ENCODE assay signal across 8 mouse cellular contexts in the genomic region with DNA sequence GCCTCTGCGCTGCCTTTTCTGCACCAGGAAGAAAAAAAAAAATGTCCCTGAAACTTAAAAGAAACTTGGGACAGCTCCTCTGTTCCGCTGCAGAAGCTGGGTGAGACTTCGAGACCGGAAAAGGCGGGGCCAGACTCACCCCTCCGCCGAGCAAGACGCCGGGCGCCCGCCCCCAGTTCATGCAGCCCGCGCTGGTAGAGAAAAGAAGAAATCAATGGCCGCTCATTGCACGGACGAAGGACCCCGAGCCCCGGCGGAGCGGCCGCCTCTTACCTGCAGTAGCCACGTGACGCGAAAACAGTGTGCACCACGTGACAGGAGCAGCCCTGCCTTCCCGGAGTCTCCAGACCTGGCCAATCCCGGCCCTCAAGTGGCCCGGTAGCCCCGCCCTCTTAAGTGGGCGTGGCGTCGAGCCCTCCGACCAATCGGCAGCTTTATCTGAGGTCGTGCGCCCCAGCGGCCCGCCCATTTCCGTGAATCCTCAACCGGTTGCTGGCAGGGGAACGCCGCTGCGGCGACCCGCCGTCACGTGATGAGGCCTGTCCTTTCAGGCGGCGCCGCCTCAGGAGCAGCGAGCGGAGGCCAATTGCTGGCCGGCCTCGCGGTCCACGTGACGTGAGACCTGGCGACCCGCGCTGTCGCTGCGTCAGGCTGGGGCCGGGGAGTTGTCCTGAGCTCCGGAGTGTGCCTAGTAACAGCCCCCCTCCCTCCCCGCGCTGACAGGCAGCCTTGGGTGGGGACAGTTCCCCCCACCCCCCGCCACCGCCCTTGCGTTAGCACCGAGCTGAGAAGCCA. TPM values are rescaled to one million over a fixed set of nuclear protein-coding genes. Genes with fewer than 3 reads are reported as not detected.
DNase-seq lines count a peak whose midpoint lies in the region; ATAC-seq and TF ChIP-seq lines count a peak whose summit lies in the region.

Gene Cuta, minus strand, starts transcription at position 392 of the 795 bp plus-strand sequence.

- under 1% methylated on average over 70 of the region's 70 CpGs for WGBS in cerebellum, adult 2 months
- WGBS in forebrain, postnatal 0 days = 2% methylated on average over 69 of the region's 70 CpGs
- WGBS in lung, embryonic 15.5 days = under 1% methylated on average over 69 of the region's 70 CpGs

- peaks cover 0 to 9% of the 10 kb centered on the region in 2 experiments; a peak in 2 of 4 replicates for H3K36me3 ChIP-seq in MEL (ENCODE audit: control insufficient read depth in 1 of 2, insufficient read depth in 2 of 2, low read length in 2 of 2)
- peaks cover 25% of the 10 kb centered on the region for H3K36me3 ChIP-seq in forebrain, postnatal 0 days (ENCODE audit: insufficient read depth)
- H3K36me3 ChIP-seq in lung, embryonic 15.5 days = peaks cover 20% of the 10 kb centered on the region

- peak within 1 kb of the TSS; percentile 92 for H3K9ac ChIP-seq in MEL (ENCODE audit: control insufficient read depth, low read depth, low read length, poor library complexity, severe bottlenecking)
- H3K9ac ChIP-seq in forebrain, postnatal 0 days = peak within 1 kb of the TSS; percentile 64
- H3K9ac ChIP-seq in lung, embryonic 15.5 days = peak within 1 kb of the TSS; percentile 71

- H3K79me2 ChIP-seq in MEL (ENCODE audit: control insufficient read depth, insufficient read depth, low read length, poor library complexity) = peaks cover 28% of the 10 kb centered on the region

- no peak for TF ChIP-seq EP300 in MEL (IDR thresholded peaks at IDR 0.05; ENCODE audit: low read depth in 1 of 2, low read length in 2 of 2)

- H3K27me3 ChIP-seq in MEL (ENCODE audit: control insufficient read depth in 1 of 2, insufficient read depth in 2 of 2, low read length in 2 of 2) = no peaks in the 10 kb centered on the region
- no peaks in the 10 kb centered on the region for H3K27me3 ChIP-seq in cerebellum, adult 2 months (ENCODE audit: control insufficient read depth, insufficient read depth, low read length)
- H3K27me3 ChIP-seq in forebrain, postnatal 0 days (ENCODE audit: insufficient read depth, low read length) = no peaks in the 10 kb centered on the region
- H3K27me3 ChIP-seq in lung, embryonic 15.5 days = no peaks in the 10 kb centered on the region

- TF ChIP-seq CTCF in MEL (IDR thresholded peaks at IDR 0.05 in 2 of 3, conservative IDR thresholded peaks at IDR 0.05 in 1 of 3; ENCODE audit: control insufficient read depth in 1 of 3, insufficient read depth in 1 of 3, low read depth in 2 of 3, low read length in 3 of 3, poor library complexity in 1 of 3, severe bottlenecking in 1 of 3) = no peak
- no peak for TF ChIP-seq CTCF in cerebellum, adult 2 months (IDR thresholded peaks at IDR 0.05; ENCODE audit: borderline replicate concordance, insufficient read depth, low read depth, low read length)
- no peak for TF ChIP-seq CTCF in forebrain, postnatal 0 days (IDR thresholded peaks at IDR 0.05; ENCODE audit: low read depth)

- TF ChIP-seq POLR2A in MEL (IDR thresholded peaks at IDR 0.05; ENCODE audit: control insufficient read depth in 1 of 2, insufficient read depth in 1 of 2, low read depth in 1 of 2, low read length in 2 of 2, poor library complexity in 1 of 2) = peak; percentile 31 to 69; a peak in 3 of 4 replicates
- peak; percentile 86 for TF ChIP-seq POLR2A in cerebellum, adult 2 months (IDR thresholded peaks at IDR 0.05; ENCODE audit: borderline replicate concordance, insufficient read depth, low read length)

- H3K27ac ChIP-seq in MEL (ENCODE audit: control insufficient read depth, low read depth, low read length) = peak within 1 kb of the TSS; percentile 92
- H3K27ac ChIP-seq in cerebellum, adult 2 months (ENCODE audit: insufficient read depth, low read length) = peak within 1 kb of the TSS; percentile 89
- H3K27ac ChIP-seq in forebrain, postnatal 0 days (ENCODE audit: low read depth, low read length) = peak within 1 kb of the TSS; percentile 93
- peak within 1 kb of the TSS; percentile 93 for H3K27ac ChIP-seq in lung, embryonic 15.5 days

- peak within 1 kb of the TSS; percentile 97 for H3K4me2 ChIP-seq in forebrain, postnatal 0 days (ENCODE audit: low read depth)
- peak within 1 kb of the TSS; percentile 95 for H3K4me2 ChIP-seq in lung, embryonic 15.5 days

- no peak for TF ChIP-seq RAD21 in MEL (IDR thresholded peaks at IDR 0.05; ENCODE audit: low read depth, low read length)

- peak; percentile 95 for ATAC-seq in forebrain, postnatal 0 days
- ATAC-seq in lung, embryonic 15.5 days (ENCODE audit: borderline replicate concordance, extremely low read depth, low FRiP score, low TSS enrichment) = peak; percentile 95

- peaks cover 2 to 14% of the 10 kb centered on the region in 2 experiments; a peak in 3 of 4 replicates for H3K4me1 ChIP-seq in MEL (ENCODE audit: control insufficient read depth in 1 of 2, insufficient read depth in 2 of 2, low read length in 2 of 2)
- peaks cover 7% of the 10 kb centered on the region; the same call in 1 of the 2 replicates for H3K4me1 ChIP-seq in cerebellum, adult 2 months (ENCODE audit: control insufficient read depth, insufficient read depth, low read length)
- peaks cover 14% of the 10 kb centered on the region for H3K4me1 ChIP-seq in forebrain, postnatal 0 days (ENCODE audit: insufficient read depth)
- peaks cover 30% of the 10 kb centered on the region for H3K4me1 ChIP-seq in lung, embryonic 15.5 days

- H3K4me3 ChIP-seq in MEL (ENCODE audit: control insufficient read depth in 1 of 2, insufficient read depth in 1 of 2, low read depth in 2 of 2, low read length in 2 of 2) = peak within 1 kb of the TSS; percentile 77 to 85
- H3K4me3 ChIP-seq in cerebellum, adult 2 months (replicated peaks; ENCODE audit: insufficient read depth, low read depth, low read length) = peak within 1 kb of the TSS; percentile 83
- peak within 1 kb of the TSS; percentile 47 for H3K4me3 ChIP-seq in forebrain, postnatal 0 days (ENCODE audit: low read depth, low read length)
- H3K4me3 ChIP-seq in lung, embryonic 15.5 days = peak within 1 kb of the TSS; percentile 82

- DNase-seq in MEL (ENCODE audit: low read depth, low spot score) = peak; percentile 100
- peak; percentile 100 for DNase-seq in cerebellum, adult 2 months
- DNase-seq in forebrain, postnatal 0 days = peak; percentile 100
- DNase-seq in heart, postnatal 4 days = peak; percentile 99
- DNase-seq in layer of hippocampus, adult 8-10 months (ENCODE audit: low spot score in 2 of 2) = peak; percentile 100
- DNase-seq in ovary, adult 18-20 months (ENCODE audit: low spot score) = peak; percentile 100
- DNase-seq in thymus, postnatal 0 days (ENCODE audit: low spot score) = peak; percentile 100

- H3K9me3 ChIP-seq in MEL (replicated peaks; ENCODE audit: insufficient read depth, low read length) = no peaks in the 10 kb centered on the region
- no peaks in the 10 kb centered on the region for H3K9me3 ChIP-seq in forebrain, postnatal 0 days (ENCODE audit: low read length)
- no peaks in the 10 kb centered on the region for H3K9me3 ChIP-seq in lung, embryonic 15.5 days

TF ChIP-seq in MEL, 35 proteins besides CTCF, POLR2A, EP300 and RAD21 (continues in another document):
- peak; percentile 89 for TF ChIP-seq BHLHE40 (IDR thresholded peaks at IDR 0.05; ENCODE audit: borderline replicate concordance, low read depth, low read length)
- 0 out of 2 replicates have a peak, but pooled peaks have one; percentile 29 for TF ChIP-seq CHD1 (IDR thresholded peaks at IDR 0.05; ENCODE audit: low read depth, low read length)
- TF ChIP-seq POLR2AphosphoS5 (IDR thresholded peaks at IDR 0.05; ENCODE audit: borderline replicate concordance, low read depth, low read length) = no peak
- TF ChIP-seq POLR2AphosphoS2 (IDR thresholded peaks at IDR 0.05; ENCODE audit: low read length) = peak; percentile 75
- peak; percentile 48; the same call in 1 of the 2 replicates for TF ChIP-seq NRF1 (IDR thresholded peaks at IDR 0.05; ENCODE audit: insufficient read depth, low read depth, low read length, poor library complexity, severe bottlenecking)
- peak; percentile 81 for TF ChIP-seq HCFC1 (IDR thresholded peaks at IDR 0.05; ENCODE audit: low read depth, low read length)
- TF ChIP-seq USF2 (IDR thresholded peaks at IDR 0.05; ENCODE audit: borderline replicate concordance in 1 of 2, insufficient read depth in 1 of 2, low read depth in 1 of 2, low read length in 2 of 2) = peak; percentile 90 to 96
- TF ChIP-seq TBP (IDR thresholded peaks at IDR 0.05; ENCODE audit: low read depth, low read length) = peak; percentile 16; the same call in 1 of the 2 replicates
- TF ChIP-seq TCF12 (IDR thresholded peaks at IDR 0.05; ENCODE audit: low read depth, low read length) = no peak; the same call in 1 of the 2 replicates
- TF ChIP-seq ETS1 (IDR thresholded peaks at IDR 0.05; ENCODE audit: low read depth, low read length) = 0 out of 2 replicates have a peak, but pooled peaks have one; percentile 26
- no peak; the same call in 1 of the 2 replicates for TF ChIP-seq KAT2A (conservative IDR thresholded peaks at IDR 0.05; ENCODE audit: low read depth, low read length)
- TF ChIP-seq MAX (IDR thresholded peaks at IDR 0.05; ENCODE audit: low read length) = peak; percentile 98
- peak; percentile 90 for TF ChIP-seq ELF1 (IDR thresholded peaks at IDR 0.05; ENCODE audit: low read depth, low read length)
- peak; percentile 66; the same call in 1 of the 2 replicates for TF ChIP-seq ZNF384 (IDR thresholded peaks at IDR 0.05; ENCODE audit: low read depth, low read length)
- peak; percentile 96 for TF ChIP-seq USF1 (IDR thresholded peaks at IDR 0.05; ENCODE audit: low read depth, low read length)
- no peak; the same call in 1 of the 2 replicates for TF ChIP-seq ZMIZ1 (IDR thresholded peaks at IDR 0.05; ENCODE audit: low read depth, low read length)
- 0 out of 2 replicates have a peak, but pooled peaks have one; percentile 72 for TF ChIP-seq MYC (IDR thresholded peaks at IDR 0.05; ENCODE audit: low read depth, low read length)
- peak; percentile 38; the same call in 1 of the 2 replicates for TF ChIP-seq NELFE (IDR thresholded peaks at IDR 0.05; ENCODE audit: low read depth, low read length)
- TF ChIP-seq MAZ (IDR thresholded peaks at IDR 0.05; ENCODE audit: low read depth, low read length) = peak; percentile 90

RNA-seq across cellular contexts. Expression of gene Cuta, which starts in this region (rescaled TPM):
- 54.2 and 66.8 TPM in 2 replicates for total RNA-seq in MEL (2012; rRNA removed)
- 100 to 1,000 TPM in 1 of 2 experiments, not detected in 1; 220 TPM for polyA plus RNA-seq in MEL (2012; ENCODE audit: insufficient read depth in 1 of 2, insufficient read length in 2 of 2, low read depth in 1 of 2, low replicate concordance in 2 of 2, missing spikeins in 1 of 2)
- polyA plus RNA-seq in cerebellum, adult 2 months (2012; rRNA removed) = 176 and 187 TPM in 2 replicates
- total RNA-seq in forebrain, postnatal 0 days (2014; rRNA removed) = 44.4 and 44.9 TPM in 2 replicates
- polyA plus RNA-seq in forebrain, postnatal 0 days (2015; fragmentation: Nextera tagmentation; extraction: Ambion mirVana) = 147 and 158 TPM in 2 replicates
- total RNA-seq in heart, postnatal 4 days (2021) = 100 to 1,000 TPM in 1 of 2 experiments, 10 to 100 TPM in 1; 97.2 to 106 TPM
- 10 to 100 TPM; 90.0 to 96.1 (median 92.0) TPM for total RNA-seq in layer of hippocampus, adult 8-10 months (2022)
- polyA plus RNA-seq in lung, embryonic 15.5 days (2015; fragmentation: Nextera tagmentation; extraction: Ambion mirVana) = 182 and 184 TPM in 2 replicates
- polyA plus RNA-seq in thymus, postnatal 0 days (2015; fragmentation: Nextera tagmentation; extraction: Ambion mirVana) = 237 and 241 TPM in 2 replicates

Comparison
In these comparisons a context has a peak if more than half of its experiments do, and no peak if none do; other contexts are left out.
1. Peak in every context shown above with its lines: DNase-seq, ATAC-seq, H3K4me3 ChIP-seq and H3K27ac ChIP-seq.